Mouse (Mus musculus): ENCODE data around the gene Sergef.

DNA sequence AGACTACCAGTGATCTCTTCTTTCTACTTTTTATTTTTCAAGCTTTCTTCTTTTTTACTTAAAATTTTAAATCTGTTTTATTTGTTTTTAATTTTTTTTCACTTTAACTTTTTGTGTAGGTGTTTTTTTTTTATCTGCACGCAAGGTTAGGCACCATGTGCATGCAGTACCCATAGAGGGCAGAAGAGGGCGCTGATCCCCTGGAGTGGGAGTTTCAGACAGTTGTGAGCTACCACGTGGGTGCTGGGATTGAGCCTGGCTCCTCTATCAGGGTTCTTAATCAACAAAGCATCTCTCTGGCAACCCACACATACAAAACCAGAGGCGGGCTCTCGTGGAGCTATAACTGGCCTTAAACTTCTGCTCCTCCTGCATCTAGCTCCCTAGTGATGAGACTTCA lies 123.6 kb downstream of the Sergef start:
- TF ChIP-seq ZNF384 (IDR thresholded peaks at IDR 0.05; ENCODE audit: low read depth, low read length) (0 out of 2 replicates have a peak, but pooled peaks have one; percentile 48), CHD2 (IDR thresholded peaks at IDR 0.05; ENCODE audit: low read depth, low read length) (no peak), HCFC1 (IDR thresholded peaks at IDR 0.05; ENCODE audit: borderline replicate concordance, insufficient read depth, low read length) (no peak), MAFK (IDR thresholded peaks at IDR 0.05; ENCODE audit: insufficient read depth, low read depth, low read length) (no peak), ZC3H11A (IDR thresholded peaks at IDR 0.05; ENCODE audit: borderline replicate concordance, low read depth, low read length) (no peak)

All from ES-E14 (cell line).